Mouse (Mus musculus) embryonic fibroblast, embryonic 13.5 days (primary cell): ENCODE measurements around the gene Rrp8.

Experiments used
- CTCF ChIP-seq: IDR thresholded peaks from 2 replicates; pipeline ENCODE4 v1.5.1; 2011; ENCODE audit warnings: mild to moderate bottlenecking, control low read depth, low read length, moderate library complexity, borderline replicate concordance; ENCODE audit not compliant: insufficient read depth
- POLR2A ChIP-seq: IDR thresholded peaks from 2 replicates; pipeline ENCODE4 v1.6.1; 2011; ENCODE audit warnings: low read depth, mild to moderate bottlenecking, control low read depth, low read length, moderate library complexity

- no peak for TF ChIP-seq CTCF
- no peak; the same call in 1 of the 2 replicates for TF ChIP-seq POLR2A
These were observed 4.8 kb upstream of the Rrp8 start for GRCm38 (mm10) chr7:105741978-105742377.
